Mouse (Mus musculus): ENCODE measurements around the gene Mtrex. TPM values are rescaled to one million over a fixed set of nuclear protein-coding genes. Genes with fewer than 3 reads are reported as not detected.

The Mtrex gene
- polyA plus RNA-seq, 1 experiment from 2014 or later: 55.7 TPM

DNA sequence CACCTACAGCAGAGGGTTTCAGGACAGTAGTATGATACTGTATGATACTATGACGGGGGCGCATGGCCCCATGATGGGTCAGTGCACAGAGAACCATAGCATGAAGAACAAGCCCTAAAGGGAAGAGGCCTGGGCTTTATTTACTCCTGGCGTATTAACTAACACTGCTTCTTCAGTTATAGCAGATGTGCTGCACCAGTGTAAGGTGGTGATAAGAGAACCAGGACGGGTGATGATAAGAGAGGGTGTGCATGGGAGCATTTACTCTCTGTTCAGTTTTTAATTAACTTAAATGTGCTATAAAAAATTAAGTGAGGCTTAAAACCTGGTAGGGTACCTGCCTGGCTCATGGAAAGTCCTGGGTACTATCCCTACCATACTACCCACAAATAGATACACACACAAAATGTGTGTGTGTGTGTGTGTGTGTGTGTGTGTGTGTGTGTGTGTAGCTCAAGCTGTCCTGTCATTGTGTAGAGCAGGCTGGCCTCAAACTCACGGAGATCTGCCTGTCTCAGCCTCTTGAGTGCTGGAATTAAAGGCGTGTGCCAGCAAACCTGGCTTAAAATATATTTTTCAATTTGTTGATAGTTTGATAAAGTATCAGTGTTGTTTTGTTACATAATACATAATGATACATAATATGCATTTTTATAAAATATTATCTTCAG, 88.5 kb downstream of the Mtrex start:
- H3K9me3 ChIP-seq: no peaks in the 10 kb centered on the region
- 86% methylated on average over 6 of the region's 6 CpGs for WGBS
- ATAC-seq (ENCODE audit: insufficient read depth, low FRiP score, low read depth): peak; percentile 90; the same call in 1 of the 2 replicates
- H3K4me1 ChIP-seq: 0 out of 2 replicates have a peak, but pooled peaks cover 2% of the 10 kb centered on the region
- no peak overlapping the region for H3K4me3 ChIP-seq (replicated peaks)
- H3K36me3 ChIP-seq: no peaks in the 10 kb centered on the region
- no peak overlapping the region for H3K4me2 ChIP-seq
- H3K27ac ChIP-seq: no peak overlapping the region
- no peak overlapping the region for H3K9ac ChIP-seq
- no peaks in the 10 kb centered on the region for H3K27me3 ChIP-seq (replicated peaks)

DNA sequence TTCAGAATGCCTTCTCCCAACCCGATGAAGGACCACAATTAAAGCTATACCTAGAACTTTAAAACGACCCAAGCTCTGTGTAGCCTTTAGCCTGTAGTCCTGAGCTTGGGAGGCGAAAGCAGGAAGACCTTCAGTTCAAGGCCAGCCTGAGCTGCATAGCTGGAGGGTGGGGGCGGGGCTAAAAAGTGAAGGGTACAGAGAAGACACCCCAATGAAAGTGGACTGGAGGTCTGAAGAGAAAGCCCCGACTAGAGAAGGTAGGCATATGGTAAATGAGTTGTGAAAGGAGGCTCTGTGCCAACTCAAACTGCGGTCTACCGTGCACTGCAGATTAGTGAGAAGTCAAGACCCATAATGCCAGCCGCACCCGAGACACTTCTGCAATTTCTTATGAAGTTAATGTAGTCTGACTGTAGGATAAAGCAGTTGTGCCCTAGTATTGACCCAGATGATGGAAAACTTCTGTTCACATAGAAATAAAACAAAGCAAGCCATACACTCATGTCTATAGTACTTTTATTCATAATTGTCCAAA, 89.5 kb downstream of the Mtrex start:
- Histone ChIP-seq H3K4me3 (replicated peaks) (no peak overlapping the region), H3K9me3 (no peaks in the 10 kb centered on the region), H3K9ac (no peak overlapping the region), H3K36me3 (no peaks in the 10 kb centered on the region), H3K4me1 (0 out of 2 replicates have a peak, but pooled peaks cover 3% of the 10 kb centered on the region), H3K4me2 (no peak overlapping the region), H3K27me3 (replicated peaks) (no peaks in the 10 kb centered on the region), H3K27ac (no peak overlapping the region)
- WGBS: 79% methylated on average over 9 of the region's 9 CpGs
- ATAC-seq (ENCODE audit: insufficient read depth, low FRiP score, low read depth): no peak

- Histone ChIP-seq H3K27me3 (replicated peaks) (no peaks in the 10 kb centered on the region), H3K4me1 (peaks cover 5% of the 10 kb centered on the region; the same call in 1 of the 2 replicates), H3K27ac (no peak overlapping the region), H3K9me3 (no peaks in the 10 kb centered on the region), H3K36me3 (no peaks in the 10 kb centered on the region), H3K4me2 (no peak overlapping the region), H3K9ac (no peak overlapping the region), H3K4me3 (replicated peaks) (no peak overlapping the region)
- 80% methylated on average over 2 of the region's 2 CpGs for WGBS
- ATAC-seq (ENCODE audit: insufficient read depth, low FRiP score, low read depth): no peak
Measured at GRCm38 (mm10) chr13:112836951-112837350, 90.2 kb downstream of the Mtrex start.

DNA sequence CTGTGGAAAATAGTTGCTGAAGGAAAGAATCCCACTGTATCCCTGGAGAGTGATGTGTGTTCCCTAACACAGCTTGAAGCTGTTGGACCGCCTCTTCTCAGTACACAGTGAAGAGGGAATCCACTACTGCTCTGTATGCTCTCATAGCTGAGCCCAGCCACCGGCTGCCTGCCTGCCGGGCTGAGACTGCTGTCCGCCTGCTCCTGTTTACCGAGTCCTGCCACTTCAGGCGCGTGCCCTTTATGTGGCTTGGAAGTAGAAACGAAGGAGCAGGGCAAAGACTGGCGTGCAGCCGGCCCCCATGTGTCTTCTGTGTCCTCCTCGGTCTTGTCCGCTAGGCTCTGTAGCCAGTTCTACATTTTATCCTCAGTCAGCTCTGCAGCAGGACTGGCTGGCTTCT, 92.1 kb downstream of the Mtrex start:
- Histone ChIP-seq H3K4me1 (peaks cover 5% of the 10 kb centered on the region; the same call in 1 of the 2 replicates), H3K4me2 (no peak overlapping the region), H3K27me3 (replicated peaks) (no peaks in the 10 kb centered on the region), H3K36me3 (no peaks in the 10 kb centered on the region), H3K4me3 (replicated peaks) (no peak overlapping the region), H3K9me3 (no peaks in the 10 kb centered on the region), H3K9ac (no peak overlapping the region), H3K27ac (0 out of 2 replicates have a peak overlapping the region, but pooled peaks have one; percentile 19)
- peak; percentile 38; the same call in 1 of the 2 replicates for ATAC-seq (ENCODE audit: insufficient read depth, low FRiP score, low read depth)
- 46% methylated on average over 12 of the region's 12 CpGs for WGBS

DNA sequence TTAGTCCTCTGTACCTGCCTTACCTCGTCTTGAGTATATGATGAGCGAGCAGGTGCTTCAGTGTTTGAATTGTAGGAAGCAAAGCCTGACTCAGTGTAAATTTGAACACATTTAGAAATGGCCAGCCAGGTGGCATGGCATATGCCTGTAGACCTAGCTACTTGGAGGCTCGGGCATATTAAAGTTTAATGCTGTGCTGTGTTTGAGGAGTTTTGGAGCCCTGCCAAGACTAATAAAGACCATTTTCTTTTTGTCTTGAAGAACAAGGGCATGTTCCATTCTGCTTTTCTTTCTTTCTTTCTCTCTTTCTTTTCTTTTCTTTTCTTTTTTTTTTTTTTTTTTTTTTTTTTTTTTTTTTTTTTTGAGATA, 93.3 kb downstream of the Mtrex start:
- 58% methylated on average over 3 of the region's 3 CpGs for WGBS

DNA sequence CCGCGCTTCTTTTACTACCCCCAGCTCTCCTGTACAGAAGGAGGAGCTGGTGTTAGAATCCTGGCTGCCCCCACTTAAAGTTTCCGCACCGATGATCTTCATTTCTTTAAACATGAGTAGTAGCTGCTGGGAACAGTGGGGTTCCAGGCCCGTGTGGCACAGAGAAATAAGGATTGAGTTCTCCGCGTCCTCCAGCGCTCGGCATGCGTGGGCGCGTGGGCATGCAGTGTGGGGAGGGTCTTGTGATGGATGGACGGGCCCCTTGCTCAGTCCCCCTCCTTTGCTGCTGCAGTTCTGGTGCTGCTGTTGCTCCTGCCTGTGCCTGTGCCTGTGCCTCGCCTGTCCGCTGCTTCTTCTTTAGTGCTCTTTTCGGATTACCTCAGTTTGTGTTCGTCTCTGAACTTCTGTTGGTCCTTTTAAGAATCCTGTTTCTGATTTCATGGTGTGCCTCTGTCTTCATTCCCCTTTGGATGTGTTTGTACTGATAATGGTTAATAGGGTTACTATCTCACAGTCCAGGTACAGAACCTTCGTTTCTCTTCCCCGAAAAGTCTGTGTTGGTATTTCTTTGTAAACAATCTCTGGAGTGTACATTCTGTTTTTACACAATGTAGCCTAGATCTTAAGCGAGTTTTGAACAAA, 93.8 kb downstream of the Mtrex start:
- peak; percentile 45; the same call in 1 of the 2 replicates for ATAC-seq (ENCODE audit: insufficient read depth, low FRiP score, low read depth)

More for the DNA sequence above, 93.3 kb downstream of the Mtrex start:
- no peaks in the 10 kb centered on the region for H3K9me3 ChIP-seq
- no peaks in the 10 kb centered on the region for H3K36me3 ChIP-seq
- no peak for ATAC-seq (ENCODE audit: insufficient read depth, low FRiP score, low read depth)
- H3K4me3 ChIP-seq (replicated peaks): no peak overlapping the region
- no peak overlapping the region for H3K27ac ChIP-seq
- no peak overlapping the region for H3K9ac ChIP-seq
- H3K4me2 ChIP-seq: no peak overlapping the region
- H3K27me3 ChIP-seq (replicated peaks): no peaks in the 10 kb centered on the region
- peaks cover 5% of the 10 kb centered on the region; the same call in 1 of the 2 replicates for H3K4me1 ChIP-seq

GRCm38 (mm10) chr13:112832589-112832988, 94.6 kb downstream of the Mtrex start:
- Histone ChIP-seq H3K9me3 (no peaks in the 10 kb centered on the region), H3K9ac (no peak overlapping the region), H3K4me2 (no peak overlapping the region), H3K4me3 (replicated peaks) (no peak overlapping the region), H3K27ac (no peak overlapping the region), H3K36me3 (no peaks in the 10 kb centered on the region), H3K27me3 (replicated peaks) (no peaks in the 10 kb centered on the region), H3K4me1 (peaks cover 5% of the 10 kb centered on the region; the same call in 1 of the 2 replicates)
- ATAC-seq (ENCODE audit: insufficient read depth, low FRiP score, low read depth): no peak
- 35% methylated on average over 2 of the region's 2 CpGs for WGBS

More for the DNA sequence above, 93.8 kb downstream of the Mtrex start:
- Histone ChIP-seq H3K27ac (no peak overlapping the region), H3K4me1 (peaks cover 5% of the 10 kb centered on the region; the same call in 1 of the 2 replicates), H3K9ac (no peak overlapping the region), H3K9me3 (no peaks in the 10 kb centered on the region), H3K36me3 (no peaks in the 10 kb centered on the region), H3K4me3 (replicated peaks) (no peak overlapping the region), H3K27me3 (replicated peaks) (no peaks in the 10 kb centered on the region), H3K4me2 (no peak overlapping the region)
- 73% methylated on average over 20 of the region's 20 CpGs for WGBS

- Histone ChIP-seq H3K9me3 (no peaks in the 10 kb centered on the region), H3K9ac (no peak overlapping the region), H3K36me3 (no peaks in the 10 kb centered on the region), H3K4me2 (no peak overlapping the region), H3K27me3 (replicated peaks) (no peaks in the 10 kb centered on the region), H3K27ac (no peak overlapping the region), H3K4me1 (peaks cover 2% of the 10 kb centered on the region; the same call in 1 of the 2 replicates), H3K4me3 (replicated peaks) (no peak overlapping the region)
- no peak for ATAC-seq (ENCODE audit: insufficient read depth, low FRiP score, low read depth)
- 80% methylated on average over 2 of the region's 2 CpGs for WGBS
Measured at GRCm38 (mm10) chr13:112829619-112830018, 97.6 kb downstream of the Mtrex start.

GRCm38 (mm10) chr13:112825479-112825878, 101.7 kb downstream of the Mtrex start:
- WGBS: 62% methylated on average over 6 of the region's 6 CpGs
- Histone ChIP-seq H3K4me2 (no peak overlapping the region), H3K36me3 (no peaks in the 10 kb centered on the region), H3K4me3 (replicated peaks) (no peak overlapping the region), H3K9ac (no peak overlapping the region), H3K9me3 (no peaks in the 10 kb centered on the region), H3K4me1 (no peaks in the 10 kb centered on the region), H3K27ac (no peak overlapping the region), H3K27me3 (replicated peaks) (no peaks in the 10 kb centered on the region)
- ATAC-seq (ENCODE audit: insufficient read depth, low FRiP score, low read depth): no peak

GRCm38 (mm10) chr13:112823911-112824648, 103.1 kb downstream of the Mtrex start:
- H3K9ac ChIP-seq: no peak overlapping the region
- H3K36me3 ChIP-seq: no peaks in the 10 kb centered on the region
- H3K4me2 ChIP-seq: no peak overlapping the region
- no peak overlapping the region for H3K27ac ChIP-seq
- H3K9me3 ChIP-seq: no peaks in the 10 kb centered on the region
- H3K27me3 ChIP-seq (replicated peaks): no peaks in the 10 kb centered on the region
- H3K4me1 ChIP-seq: no peaks in the 10 kb centered on the region
- no peak for ATAC-seq (ENCODE audit: insufficient read depth, low FRiP score, low read depth)
- H3K4me3 ChIP-seq (replicated peaks): no peak overlapping the region
- 91% methylated on average over 3 of the region's 8 CpGs for WGBS

DNA sequence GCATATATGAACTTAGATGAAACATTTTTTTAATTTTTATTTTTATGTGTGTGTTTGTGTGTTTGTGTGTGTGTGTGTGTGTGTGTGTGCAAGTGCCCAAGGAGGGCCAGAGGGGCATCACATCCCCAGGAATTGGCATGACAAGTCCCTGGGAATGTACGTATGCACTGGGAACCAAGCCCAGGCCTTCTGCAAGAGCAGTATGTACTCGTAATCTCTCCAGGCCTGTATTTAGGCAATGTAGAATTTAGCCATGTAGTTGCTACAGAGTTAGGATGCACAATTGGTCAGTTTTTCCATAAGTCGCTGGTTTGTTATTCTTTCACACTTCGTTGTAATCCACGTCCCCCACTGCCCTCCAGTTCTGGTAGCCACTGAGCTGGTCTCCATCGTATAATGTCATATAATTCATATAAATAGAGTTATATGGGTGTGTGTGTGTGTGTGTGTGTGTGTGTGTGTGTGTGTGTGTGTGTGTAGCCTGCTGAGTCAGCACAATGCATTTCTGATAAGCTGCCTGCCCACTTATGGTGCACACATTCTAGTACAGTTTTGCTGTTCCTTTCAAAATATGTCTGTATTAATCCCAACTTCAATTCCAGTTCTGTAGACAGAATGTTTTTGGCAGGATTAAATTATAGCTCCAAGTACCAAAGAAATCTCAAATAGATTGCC, 103.8 kb downstream of the Mtrex start:
- no peak overlapping the region for H3K27ac ChIP-seq
- 73% methylated on average over 6 of the region's 6 CpGs for WGBS
- H3K36me3 ChIP-seq: no peaks in the 10 kb centered on the region

More for the DNA sequence above, 103.8 kb downstream of the Mtrex start:
- H3K4me2 ChIP-seq: no peak overlapping the region
- no peak overlapping the region for H3K9ac ChIP-seq
- H3K27me3 ChIP-seq (replicated peaks): no peaks in the 10 kb centered on the region
- H3K4me3 ChIP-seq (replicated peaks): no peak overlapping the region
- H3K9me3 ChIP-seq: no peaks in the 10 kb centered on the region
- no peaks in the 10 kb centered on the region for H3K4me1 ChIP-seq
- no peak for ATAC-seq (ENCODE audit: insufficient read depth, low FRiP score, low read depth)

Measured in stomach, embryonic 15.5 days (tissue).